Mouse (Mus musculus): Measurements from ENCODE around the gene Dmrtc1a.
"Not testable (repeated sequence)": the region's sequence is repeated elsewhere in the genome, so short reads cannot be mapped to it uniquely, and the experiment has no call there.

Gene Dmrtc1a

DNA sequence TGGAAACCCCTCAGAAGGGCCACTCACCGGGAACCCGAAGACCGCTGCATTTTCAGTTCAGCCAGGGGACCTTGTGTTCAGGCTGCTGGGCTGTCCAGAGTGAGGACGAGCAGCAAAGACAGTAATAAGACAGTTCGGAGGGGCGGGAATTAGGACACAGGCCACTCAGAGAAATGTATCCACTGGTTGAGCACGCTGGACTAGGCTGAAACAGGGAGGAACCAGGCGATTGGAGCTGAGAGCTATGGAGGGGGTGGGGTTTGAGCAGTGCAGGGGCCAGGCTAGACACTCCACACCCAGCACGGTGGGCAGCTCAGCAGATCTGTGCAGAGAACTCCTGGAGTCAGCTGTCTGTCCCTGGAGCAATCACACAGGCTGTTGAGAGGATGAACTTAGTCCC is at the start of gene Dmrtc1a, which contains the start of gene 1700011M02Rik:
Dmrtc1a (minus strand) TSS at position 101 of the 400 bp plus-strand sequence.
1700011M02Rik (plus strand) TSS at position 319 of the 400 bp plus-strand sequence.
- not testable (repeated sequence) for DNase-seq (ENCODE audit: low read depth)

DNA sequence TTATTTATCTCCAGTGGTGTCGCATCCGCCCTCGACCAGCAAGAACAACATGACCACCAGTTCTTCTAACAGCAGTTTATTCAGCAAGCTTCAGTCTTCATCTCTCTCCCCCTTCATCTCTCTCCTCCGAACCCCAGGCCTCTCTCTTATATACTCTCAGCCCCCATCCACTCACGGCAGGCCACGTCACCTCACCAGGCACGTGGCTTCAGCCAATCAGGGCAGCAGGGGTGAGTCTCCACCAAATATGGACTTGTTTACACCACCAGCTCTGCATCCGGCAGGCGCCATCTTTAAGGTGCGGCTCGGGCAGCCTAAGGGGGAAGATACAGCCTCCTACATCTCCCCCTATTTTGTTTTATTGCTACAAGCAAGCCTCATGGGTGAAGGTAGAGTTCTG is 41.6 kb upstream of the Dmrtc1a start:
- not testable (repeated sequence) for DNase-seq (ENCODE audit: low read depth)

DNA sequence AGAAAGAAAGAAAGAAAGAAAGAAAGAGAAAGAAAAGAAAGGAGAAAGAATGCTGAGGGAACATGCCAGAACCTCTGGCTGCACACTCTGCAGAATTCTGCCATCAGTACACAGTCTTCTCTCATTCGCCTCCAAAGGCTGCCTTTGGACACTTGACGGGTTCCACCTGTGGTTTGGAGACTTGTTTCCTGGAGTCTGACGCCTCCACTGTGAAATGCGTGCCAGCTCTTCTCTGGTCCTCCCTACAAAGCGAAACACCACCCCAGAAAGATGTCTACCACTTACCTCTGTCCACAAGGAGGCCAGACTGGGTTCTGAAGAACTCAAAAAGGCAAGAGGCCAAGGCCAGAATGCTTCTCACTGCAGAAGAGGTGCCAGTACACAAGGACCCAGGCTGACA is 28.3 kb upstream of the Dmrtc1a start:
- DNase-seq (ENCODE audit: low read depth) = no peak

DNA sequence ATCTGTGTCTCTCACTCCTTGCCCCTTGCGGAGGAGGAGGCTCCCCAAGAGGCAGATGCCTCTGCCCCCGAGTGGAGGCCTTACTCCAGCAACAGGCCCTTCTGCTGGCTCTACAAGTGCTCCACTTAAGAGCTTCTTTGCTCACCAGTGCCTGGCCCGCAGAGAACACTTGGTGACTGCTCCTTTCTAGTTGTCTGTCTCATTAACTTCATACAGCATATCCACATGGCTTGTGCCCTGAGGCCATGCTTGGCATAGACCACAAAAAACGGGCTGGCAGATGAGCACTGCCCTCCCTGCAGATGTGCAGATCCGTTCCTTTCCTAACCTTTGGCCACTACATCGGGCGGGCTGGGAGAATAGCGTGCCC is 25.9 kb upstream of the Dmrtc1a start:
- no peak for DNase-seq (ENCODE audit: low read depth)

DNA sequence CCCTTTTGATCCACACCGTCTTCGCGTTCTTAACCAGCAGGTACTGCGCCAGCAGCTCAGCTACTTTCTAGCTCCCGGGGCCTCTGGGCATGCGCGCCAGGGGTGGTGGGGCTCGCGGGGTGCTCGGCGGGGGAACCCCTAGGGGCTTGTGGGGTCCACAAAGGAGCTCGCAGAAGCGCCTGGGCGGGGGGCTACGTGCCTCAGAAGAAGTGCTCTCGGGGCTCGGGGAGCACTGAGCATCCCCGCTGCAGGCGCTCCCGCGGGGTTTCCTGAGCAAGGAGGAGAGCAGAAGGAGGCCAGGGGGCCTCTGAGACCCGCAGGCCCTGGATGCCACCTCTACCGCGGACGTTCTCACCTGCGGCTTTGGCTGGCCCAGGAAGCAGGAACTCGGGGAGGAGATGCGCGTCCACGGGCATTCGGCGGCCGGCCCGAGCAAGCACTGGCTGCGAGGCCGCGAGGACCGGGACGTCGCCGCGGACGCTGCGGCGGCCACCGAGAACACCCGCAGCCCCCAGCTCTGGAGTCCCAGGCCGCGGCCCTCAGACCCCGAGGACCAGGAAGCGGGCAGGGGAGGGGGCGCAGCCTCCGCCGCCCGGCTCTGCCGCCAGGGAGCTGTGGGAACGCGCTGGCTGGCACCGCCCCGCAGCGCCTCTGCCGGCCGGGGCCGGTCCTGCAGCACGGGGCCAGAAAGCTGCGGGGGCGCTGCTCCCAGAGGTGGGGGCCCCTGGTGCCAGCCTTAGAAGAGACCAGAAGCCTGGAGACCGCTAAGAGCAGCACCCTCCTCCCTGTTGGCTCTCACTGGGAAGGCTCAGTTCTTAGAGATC is 25.3 kb upstream of the Dmrtc1a start:
- peak; percentile 12 for DNase-seq (ENCODE audit: low read depth)

DNA sequence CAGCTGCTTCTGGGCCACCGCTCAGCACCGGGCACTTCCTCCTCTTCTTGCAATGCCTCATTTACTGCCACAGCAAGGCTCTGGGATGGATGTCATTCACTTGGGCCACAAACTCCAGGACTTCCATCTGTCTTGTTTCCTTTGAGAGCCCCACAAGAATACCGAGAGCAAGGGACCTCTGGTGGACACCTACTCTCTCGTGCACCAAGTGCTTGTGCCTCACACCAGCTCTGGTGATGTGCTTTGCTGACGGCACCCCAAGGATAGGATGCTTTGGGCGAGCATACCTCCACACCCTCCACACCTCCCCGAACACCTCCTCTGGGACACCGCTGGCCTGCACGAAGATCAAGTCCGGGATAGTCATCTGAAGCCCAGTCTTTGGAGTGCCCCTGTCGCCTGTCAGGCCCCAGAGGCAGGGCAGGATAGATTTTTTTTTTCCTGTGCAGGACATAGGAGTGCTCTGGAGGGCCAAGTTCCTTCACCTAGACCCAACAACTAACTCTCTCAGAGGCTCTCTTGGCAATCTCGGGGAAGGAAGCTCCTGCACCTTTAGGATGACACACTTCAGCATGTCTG is 24.6 kb upstream of the Dmrtc1a start:
- no peak for DNase-seq (ENCODE audit: low read depth)

DNA sequence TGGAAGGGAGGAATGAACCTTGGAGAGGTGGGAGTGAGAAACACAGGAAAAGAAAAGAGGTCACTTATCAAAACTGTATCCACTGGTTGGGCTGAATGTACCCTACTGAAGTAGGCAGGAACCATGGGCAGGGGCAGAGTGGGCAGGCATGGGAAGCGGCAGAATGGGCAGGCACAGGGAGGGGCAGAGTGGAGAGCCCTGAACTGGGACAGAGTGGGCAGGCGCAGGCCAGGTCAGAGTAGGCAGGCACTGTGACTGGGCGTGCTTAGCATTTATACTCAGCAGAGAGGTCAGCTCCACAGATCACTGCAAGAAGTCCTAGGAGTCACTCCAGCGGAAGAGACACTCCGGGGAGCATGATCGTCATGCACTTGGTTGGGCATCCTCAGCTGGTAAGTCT is 19.6 kb upstream of the Dmrtc1a start, which contains the start of gene 1700018G05Rik:
1700018G05Rik (plus strand) TSS at position 301 of the 400 bp plus-strand sequence.
- DNase-seq (ENCODE audit: low read depth) = not testable (repeated sequence)

DNA sequence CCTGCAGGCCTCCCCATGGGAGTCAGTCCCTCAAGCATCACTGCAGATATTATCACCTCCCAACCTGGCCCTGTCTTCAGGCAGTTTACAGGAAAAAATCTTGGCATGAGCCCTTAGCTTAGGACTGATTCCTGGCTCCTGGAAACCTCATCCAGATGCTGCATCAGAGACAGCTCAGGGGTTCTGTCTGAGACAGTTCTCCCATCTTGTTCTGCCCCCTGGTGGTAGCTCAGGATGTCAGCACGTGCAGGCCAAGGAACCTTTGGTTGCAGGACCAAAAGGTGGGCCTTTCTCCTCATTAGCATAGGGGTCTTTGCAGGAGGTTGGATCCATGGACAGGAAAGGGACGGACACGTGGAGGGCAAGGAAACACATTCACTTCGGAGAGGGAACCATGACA is 18.2 kb upstream of the Dmrtc1a start:
- DNase-seq (ENCODE audit: low read depth) = not testable (repeated sequence)

DNA sequence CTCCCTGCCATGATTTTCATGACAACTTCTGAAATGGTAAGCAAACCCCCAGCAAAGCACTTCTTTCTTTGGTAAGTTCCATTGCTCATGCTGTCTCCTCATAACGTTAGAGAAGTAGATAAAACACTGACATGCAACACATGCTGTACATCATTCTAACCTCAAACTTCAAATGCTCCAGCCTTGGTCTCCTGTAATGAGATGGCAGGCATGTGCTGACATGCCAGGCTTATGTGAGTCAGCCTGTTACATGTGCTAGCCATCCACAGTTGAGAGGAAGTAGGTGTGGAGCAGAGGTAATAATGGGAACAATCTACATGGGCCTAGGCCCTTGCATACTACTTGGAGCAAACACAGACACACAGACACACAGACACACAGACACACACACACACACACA is 6.3 kb upstream of the Dmrtc1a start:
- not testable (repeated sequence) for DNase-seq (ENCODE audit: low read depth)

DNA sequence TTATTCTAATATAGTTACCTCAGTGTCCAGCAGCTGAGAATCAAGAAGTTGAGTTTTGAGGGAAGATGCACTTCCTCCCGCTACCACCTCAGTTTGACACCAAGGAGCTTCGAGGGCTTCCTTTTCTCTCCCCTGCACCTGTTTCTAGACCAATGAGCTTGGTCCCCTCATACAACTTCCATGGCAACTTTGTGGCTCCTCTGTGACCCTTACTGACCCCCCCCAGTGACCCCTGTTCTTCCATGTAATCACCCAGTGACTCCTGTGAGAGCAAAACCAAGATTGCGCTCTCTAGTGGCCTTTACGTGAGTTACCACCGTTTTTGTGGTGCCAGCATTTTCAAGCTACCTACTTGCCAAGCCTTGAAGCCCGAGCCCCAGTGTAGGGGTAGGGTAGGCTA is 40.6 kb downstream of the Dmrtc1a start, which contains the start of gene 1700031F05Rik:
1700031F05Rik (minus strand) TSS at position 101 of the 400 bp plus-strand sequence.
- no peak for DNase-seq (ENCODE audit: low read depth)

DNA sequence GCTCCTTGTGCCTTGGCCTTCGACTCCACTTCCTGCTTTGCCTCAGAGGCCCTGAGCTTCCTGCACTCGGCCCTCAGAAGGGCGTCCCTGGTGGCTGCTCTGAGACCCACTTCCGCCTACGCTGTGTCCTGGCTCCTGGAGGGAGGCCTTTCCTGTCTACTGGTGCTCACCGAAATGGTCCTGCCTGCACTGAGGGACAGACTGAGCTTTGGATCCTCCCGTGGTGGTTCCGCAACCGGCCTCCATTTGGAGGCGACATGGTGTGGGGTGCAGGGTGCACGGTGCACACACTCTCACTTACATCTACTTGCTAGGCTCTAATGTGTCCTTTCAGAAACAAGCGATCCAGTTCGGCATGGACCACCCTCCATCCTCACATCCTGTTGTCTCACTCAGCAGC is 54.0 kb downstream of the Dmrtc1a start, which contains the start of gene Dmrtc1c2:
Dmrtc1c2 (minus strand) TSS at position 101 of the 400 bp plus-strand sequence.
- not testable (repeated sequence) for DNase-seq (ENCODE audit: low read depth)

Data from c-Kit-positive CD71-negative TER-119-negative erythroid progenitor cells, embryonic 14.5 days (primary cell).